Mouse (Mus musculus): ENCODE data around the gene Gtf2h3.

Gtf2h3 gene

GRCm38 (mm10) chr5:124636694-124637093, 57.8 kb downstream of the Gtf2h3 start:
- no peak for DNase-seq (ENCODE audit: low read depth, low spot score)

GRCm38 (mm10) chr5:124637300-124637699, 58.4 kb downstream of the Gtf2h3 start:
- no peak for DNase-seq (ENCODE audit: low read depth, low spot score)

GRCm38 (mm10) chr5:124637836-124638235, 58.9 kb downstream of the Gtf2h3 start:
- no peak for DNase-seq (ENCODE audit: low read depth, low spot score)

Measured in retina, postnatal 7 days (tissue).